Mouse (Mus musculus) stomach, embryonic 15.5 days (tissue): ENCODE data around the gene Commd2. TPM values are rescaled to one million over a fixed set of nuclear protein-coding genes. Genes with fewer than 3 reads are reported as not detected.

Experiments used
- ATAC-seq: fragments of 200-750 bp; cut with Nextera tagmentation; 2 replicates; pipeline ENCODE4 v1.8.0; 2017; ENCODE audit warnings: low read depth, moderate number of reproducible peaks, moderate TSS enrichment; ENCODE audit not compliant: insufficient read depth, low FRiP score
- H3K27ac ChIP-seq: fragments of 300-500 bp; sonication (generic); 2 replicates; pipeline ENCODE4 v1.5.1; 2015; ENCODE audit warnings: mild to moderate bottlenecking, inconsistent platforms
- H3K27me3 ChIP-seq: fragments of 300-500 bp; sonication (generic); replicated peaks from 2 replicates; pipeline ENCODE4 v1.6.1; 2015; ENCODE audit warnings: inconsistent platforms
- H3K36me3 ChIP-seq: fragments of 300-500 bp; sonication (generic); 2 replicates; pipeline ENCODE4 v1.6.1; 2015; ENCODE audit warnings: inconsistent platforms
- H3K4me1 ChIP-seq: fragments of 300-500 bp; sonication (generic); 2 replicates; pipeline ENCODE4 v1.6.1; 2015; ENCODE audit warnings: inconsistent platforms
- H3K4me2 ChIP-seq: fragments of 300-500 bp; sonication (generic); 2 replicates; pipeline ENCODE4 v1.6.1; 2015; ENCODE audit warnings: mild to moderate bottlenecking, inconsistent platforms
- H3K4me3 ChIP-seq: fragments of 300-500 bp; sonication (generic); replicated peaks from 2 replicates; pipeline ENCODE4 v1.5.1; 2015; ENCODE audit warnings: inconsistent platforms
- H3K9ac ChIP-seq: fragments of 300-500 bp; sonication (generic); 2 replicates; pipeline ENCODE4 v1.6.1; 2015; ENCODE audit warnings: inconsistent platforms
- H3K9me3 ChIP-seq: fragments of 300-500 bp; sonication (generic); 2 replicates; pipeline ENCODE4 v1.6.1; 2016; ENCODE audit warnings: inconsistent platforms
- WGBS: fragments of 180-500 bp; shearing (Covaris S2); methylation state at CpG from one replicate; pipeline ENCODE4 v1.1.7; 2015; 5-methylcytosine and 5-hydroxymethylcytosine counted together
- microRNA-seq: library from miRNA; unstranded; fragments of <30 nt; microRNA quantifications from one replicate; pipeline ENCODE4, GENCODE M21; 2016
- polyA plus RNA-seq: library from polyadenylated mRNA; unstranded; fragments of >200 nt; fragmentation: Nextera tagmentation; extraction: Ambion mirVana; gene quantifications from 2 replicates; pipeline ENCODE4 v1.2.1, GENCODE M21; 2015

The Commd2 gene
- polyA plus RNA-seq, 1 experiment from 2014 or later: 85.6 TPM

- H3K4me2 ChIP-seq: no peak overlapping the region
- H3K4me1 ChIP-seq: no peaks in the 10 kb centered on the region
- no peaks in the 10 kb centered on the region for H3K9me3 ChIP-seq
- no peak overlapping the region for H3K9ac ChIP-seq
- H3K4me3 ChIP-seq: no peak overlapping the region
- H3K27ac ChIP-seq: no peak overlapping the region
- no peaks in the 10 kb centered on the region for H3K27me3 ChIP-seq
- 51% methylated on average over 7 of the region's 7 CpGs for WGBS
- no peaks in the 10 kb centered on the region for H3K36me3 ChIP-seq
- no peak for ATAC-seq
These were observed 39.7 kb downstream of the Commd2 start for GRCm38 (mm10) chr3:57611776-57612175.

GRCm38 (mm10) chr3:57604618-57605015 is 46.9 kb downstream of the Commd2 start:
- Histone ChIP-seq H3K9me3 (no peaks in the 10 kb centered on the region), H3K27me3 (no peaks in the 10 kb centered on the region), H3K4me3 (no peak overlapping the region), H3K4me1 (no peaks in the 10 kb centered on the region), H3K4me2 (no peak overlapping the region), H3K36me3 (no peaks in the 10 kb centered on the region), H3K27ac (peak overlapping the region; percentile 32; the same call in 1 of the 2 replicates), H3K9ac (no peak overlapping the region)
- peak; percentile 47; the same call in 1 of the 2 replicates for ATAC-seq
- 41% methylated on average over 1 of the region's 1 CpGs for WGBS

GRCm38 (mm10) chr3:57603891-57604617 is 47.5 kb downstream of the Commd2 start:
- no peak overlapping the region for H3K9ac ChIP-seq
- H3K27ac ChIP-seq: peak overlapping the region; percentile 32; the same call in 1 of the 2 replicates
- no peak for ATAC-seq
- no peaks in the 10 kb centered on the region for H3K36me3 ChIP-seq
- WGBS: 57% methylated on average over 5 of the region's 5 CpGs
- no peaks in the 10 kb centered on the region for H3K9me3 ChIP-seq
- H3K4me3 ChIP-seq: no peak overlapping the region
- H3K4me2 ChIP-seq: no peak overlapping the region
- no peaks in the 10 kb centered on the region for H3K27me3 ChIP-seq
- H3K4me1 ChIP-seq: no peaks in the 10 kb centered on the region

DNA sequence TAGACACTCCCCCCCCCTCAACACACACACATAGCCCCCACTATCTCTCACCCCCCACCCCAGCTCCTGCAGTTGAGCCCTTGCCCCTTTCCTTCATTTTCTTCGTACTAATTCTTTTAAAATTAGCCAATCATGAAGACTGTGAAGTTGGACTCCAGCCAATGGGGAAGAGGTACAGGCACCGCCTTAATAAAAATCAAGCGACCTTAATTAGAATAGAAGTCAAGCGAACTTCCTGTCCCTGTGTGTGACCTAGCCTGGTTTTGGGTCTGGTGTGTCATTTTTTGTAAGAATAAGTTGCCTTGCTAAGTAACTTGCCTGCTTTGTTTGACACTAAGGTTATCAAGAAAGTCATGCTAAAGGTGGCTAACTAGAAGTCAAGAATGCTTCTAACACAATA is 48.9 kb downstream of the Commd2 start:
- H3K4me2 ChIP-seq: no peak overlapping the region
- no peak for ATAC-seq
- H3K9me3 ChIP-seq: no peaks in the 10 kb centered on the region
- no peaks in the 10 kb centered on the region for H3K27me3 ChIP-seq
- no peak overlapping the region for H3K9ac ChIP-seq
- H3K4me3 ChIP-seq: no peak overlapping the region
- no peaks in the 10 kb centered on the region for H3K36me3 ChIP-seq
- 74% methylated on average over 4 of the region's 4 CpGs for WGBS
- no peak overlapping the region for H3K27ac ChIP-seq
- H3K4me1 ChIP-seq: no peaks in the 10 kb centered on the region

DNA sequence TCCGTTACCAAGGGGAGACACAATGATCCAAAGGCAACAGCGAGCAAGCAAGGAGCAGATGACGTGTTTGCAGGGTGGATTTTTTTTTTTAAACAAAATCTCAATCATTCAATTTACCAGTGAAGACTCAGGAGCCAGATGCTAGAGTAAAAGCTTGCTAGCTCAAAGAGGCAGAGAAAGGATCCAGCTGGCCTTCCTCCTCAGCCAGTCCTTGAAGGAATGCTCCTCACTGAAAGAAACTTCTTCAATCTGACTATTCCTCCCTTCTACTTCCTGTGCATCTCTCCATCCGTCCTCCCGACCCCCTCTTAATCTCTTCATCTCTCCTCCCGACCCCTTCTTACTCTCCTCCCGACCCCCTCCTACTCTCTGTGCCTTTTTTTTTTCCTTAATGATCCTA is 54.9 kb downstream of the Commd2 start:
- Histone ChIP-seq H3K9ac (no peak overlapping the region), H3K27ac (no peak overlapping the region; the same call in 1 of the 2 replicates), H3K27me3 (no peaks in the 10 kb centered on the region), H3K4me1 (no peaks in the 10 kb centered on the region), H3K9me3 (no peaks in the 10 kb centered on the region), H3K4me3 (no peak overlapping the region), H3K4me2 (0 out of 2 replicates have a peak overlapping the region, but pooled peaks have one; percentile 10), H3K36me3 (no peaks in the 10 kb centered on the region)
- no peak for ATAC-seq
- WGBS: 28% methylated on average over 7 of the region's 7 CpGs

DNA sequence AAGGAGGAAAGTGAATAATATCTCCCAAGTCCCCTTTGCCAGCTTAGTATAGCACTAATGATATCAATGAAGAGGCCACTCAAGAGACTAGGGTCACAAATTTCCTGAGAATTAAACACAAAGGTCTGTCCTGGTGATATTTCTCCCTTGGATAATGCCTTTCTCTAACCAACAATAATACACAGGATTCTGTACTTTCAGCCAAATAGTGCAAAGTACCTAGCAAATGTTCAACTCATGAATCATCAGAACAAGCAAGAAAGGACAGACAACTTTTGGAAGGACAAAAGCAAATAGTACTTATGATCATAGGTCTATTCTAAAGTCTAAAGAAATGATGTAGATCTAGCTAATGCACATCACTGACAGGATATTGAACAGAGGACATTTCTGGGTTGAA is 56.0 kb downstream of the Commd2 start:
- no peaks in the 10 kb centered on the region for H3K9me3 ChIP-seq
- H3K36me3 ChIP-seq: no peaks in the 10 kb centered on the region
- no peak overlapping the region for H3K4me3 ChIP-seq
- no peak overlapping the region for H3K9ac ChIP-seq
- no peaks in the 10 kb centered on the region for H3K27me3 ChIP-seq
- H3K4me1 ChIP-seq: no peaks in the 10 kb centered on the region
- ATAC-seq: no peak
- no peak overlapping the region for H3K27ac ChIP-seq
- H3K4me2 ChIP-seq: no peak overlapping the region

Small RNAs within 50 kb of the gene (microRNA-seq; reads per million reads assigned to microRNA genes)
- not detected for gene Mir6377

Other genes with a start within 250 kb of the Commd2 start
- 23.4 and 29.7 TPM in 2 replicates for gene Tm4sf4, start 226.4 kb downstream of the Commd2 start, polyA plus RNA-seq
- gene Wwtr1, start 75.8 kb downstream of the Commd2 start, polyA plus RNA-seq: 16.9 and 18.9 TPM in 2 replicates
- gene Ankub1, start 41.1 kb upstream of the Commd2 start, polyA plus RNA-seq: not detected in 2 replicates
- 76.0 and 83.0 TPM in 2 replicates for gene Rnf13, start 84.3 kb upstream of the Commd2 start, polyA plus RNA-seq
- 77.5 and 82.7 TPM in 2 replicates for gene Pfn2, start 196.4 kb upstream of the Commd2 start, polyA plus RNA-seq